Mouse (Mus musculus): Measurements from ENCODE around the gene B4galt3.
A peak's percentile ranks its signal among the peaks of the same experiment; 100 is the strongest.

Gene B4galt3

DNA sequence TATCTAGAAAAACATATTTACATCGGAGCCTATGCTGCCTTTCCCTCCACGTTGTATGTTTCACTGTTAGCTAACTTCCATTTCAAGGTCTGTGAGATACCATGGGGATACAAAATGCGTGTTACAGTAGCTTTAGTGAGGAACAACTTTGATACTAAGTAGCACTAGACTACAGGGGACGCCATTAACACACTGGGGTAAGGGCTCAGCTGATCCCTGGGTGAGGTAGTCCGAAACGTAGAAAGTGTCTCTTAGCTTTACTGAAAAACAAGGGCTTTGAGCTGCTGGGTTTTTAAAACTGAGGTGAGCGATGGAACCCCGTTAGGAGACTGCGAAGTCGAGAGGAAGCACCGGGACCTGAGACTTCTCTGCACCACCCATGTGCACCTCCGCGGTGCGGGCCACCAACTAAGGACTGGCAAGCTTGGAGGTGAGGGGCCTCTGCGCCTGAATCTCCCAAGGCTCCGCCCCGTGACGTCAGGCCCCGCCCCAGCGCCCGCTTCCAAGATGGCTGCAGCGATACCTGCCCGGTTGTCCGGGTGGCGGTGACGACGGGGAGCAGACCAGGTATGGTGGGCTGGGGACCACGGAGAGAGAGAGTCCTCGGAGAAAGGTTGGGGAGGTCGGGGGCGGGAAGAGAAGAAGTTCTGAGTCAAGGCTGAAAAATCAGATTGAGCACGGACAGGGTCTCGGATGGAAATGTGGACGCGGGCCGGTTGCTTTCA lies at the start of gene B4galt3:
Gene B4galt3, plus strand, starts transcription at position 481 of the 725 bp plus-strand sequence.
- DNase-seq, result peak; percentile 98

DNA sequence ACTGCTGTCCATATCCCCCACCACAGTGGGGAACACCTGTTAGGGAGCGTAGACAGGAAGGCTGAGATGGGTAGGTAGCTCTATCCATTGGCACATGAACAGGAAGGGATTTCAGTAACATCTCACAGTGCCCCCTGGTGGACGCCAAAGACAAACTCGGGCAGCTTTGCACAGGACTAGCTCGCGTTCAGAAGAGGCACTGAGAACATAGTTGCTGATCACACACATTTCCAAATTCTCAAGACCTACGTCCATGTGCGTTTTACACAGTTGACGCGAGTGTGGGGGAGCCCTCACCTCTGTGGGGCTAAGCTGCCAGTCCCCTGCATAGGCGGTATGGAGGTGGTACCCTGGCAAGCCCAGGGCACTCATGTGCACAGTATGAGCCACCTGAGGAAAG lies 49.3 kb upstream of the B4galt3 start:
- peak; percentile 81 for DNase-seq

DNA sequence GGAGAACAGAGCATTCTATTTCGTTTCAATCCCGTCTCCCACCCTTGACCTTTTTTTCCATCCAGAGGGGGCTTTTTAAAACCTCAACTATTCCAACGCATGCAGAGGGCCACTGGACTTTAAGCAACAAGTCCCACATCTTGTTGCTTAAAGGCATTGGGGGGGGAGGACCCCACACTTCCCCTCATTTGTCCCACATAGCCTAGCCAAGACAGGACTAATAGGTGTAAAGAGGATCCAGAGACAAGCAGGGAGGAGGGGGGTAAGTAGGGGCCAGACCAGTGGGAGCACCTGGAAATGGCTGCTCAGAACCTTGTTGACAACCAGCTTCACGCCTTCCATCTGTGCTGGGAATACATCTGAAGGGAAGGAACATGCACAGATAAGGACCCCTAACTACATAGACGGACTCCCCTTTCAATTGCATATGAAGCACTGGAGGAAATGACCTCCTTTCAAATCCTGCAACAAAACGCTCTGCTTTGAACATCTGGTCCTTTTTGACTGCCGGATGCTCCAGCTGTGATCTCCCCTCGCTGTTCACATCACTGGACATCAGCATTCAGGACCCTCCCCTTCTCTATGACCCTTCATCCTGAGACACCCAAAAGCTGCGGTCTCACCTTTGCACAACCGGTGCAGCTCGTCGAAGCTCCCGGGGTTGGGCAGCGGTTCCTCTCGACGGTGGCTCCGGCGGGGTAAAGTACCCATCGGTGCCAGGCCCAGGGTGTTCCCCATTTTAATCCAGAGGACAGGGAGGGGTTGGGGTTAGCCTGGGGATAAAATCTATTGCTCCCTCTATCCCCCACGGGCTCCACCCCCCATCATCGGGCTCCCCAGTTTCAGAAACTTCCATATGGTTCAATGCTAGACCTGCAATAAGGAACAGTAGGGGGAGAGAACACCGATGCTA lies 48.6 kb upstream of the B4galt3 start:
- DNase-seq, result peak; percentile 46

DNA sequence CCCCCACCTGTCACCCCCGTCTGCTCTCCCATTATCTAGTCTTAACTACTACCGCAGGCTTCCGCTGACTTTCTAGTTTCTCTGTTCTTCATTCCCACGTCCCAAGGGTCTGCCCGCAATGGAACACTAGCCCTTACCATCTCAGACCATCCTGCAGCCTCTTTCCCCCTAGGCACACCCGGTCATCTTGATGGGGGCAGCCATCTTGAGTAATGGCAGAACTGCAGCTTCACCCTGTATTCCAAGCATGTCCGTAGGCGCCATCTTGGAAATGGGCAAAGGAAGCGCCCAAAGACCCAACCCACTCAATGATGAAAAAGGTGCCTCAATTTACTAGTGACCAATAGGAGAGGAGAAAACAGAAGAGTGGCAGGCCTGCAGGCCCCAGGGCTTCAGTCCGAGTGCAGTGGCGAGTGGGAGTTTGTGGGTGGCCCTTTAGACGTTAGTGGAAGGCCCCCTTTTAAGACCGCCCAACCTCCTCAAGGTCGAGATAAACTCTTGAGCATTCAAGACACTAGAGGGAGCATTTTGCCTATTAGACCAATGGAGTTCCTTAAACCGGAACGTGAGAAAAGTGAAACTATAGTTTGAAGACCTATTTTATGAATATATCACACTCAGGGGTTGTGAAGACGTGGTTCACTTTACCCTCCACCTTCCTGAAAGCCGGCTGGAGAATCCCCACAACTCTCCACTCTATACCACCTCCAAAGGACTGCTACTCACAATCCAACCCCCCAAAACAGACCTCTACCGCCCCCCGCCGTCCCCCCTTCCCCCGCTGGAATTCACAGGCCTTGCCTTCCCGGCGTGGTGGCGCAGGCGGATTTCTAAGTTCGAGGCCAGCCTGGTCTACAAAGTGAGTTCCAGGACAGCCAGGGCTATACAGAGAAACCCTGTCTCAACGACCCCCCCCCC lies 47.6 kb upstream of the B4galt3 start, which contains the start of gene Tomm40l:
Gene Tomm40l, minus strand, starts transcription at position 277 of the 918 bp plus-strand sequence.
- peak; percentile 93 for DNase-seq

DNA sequence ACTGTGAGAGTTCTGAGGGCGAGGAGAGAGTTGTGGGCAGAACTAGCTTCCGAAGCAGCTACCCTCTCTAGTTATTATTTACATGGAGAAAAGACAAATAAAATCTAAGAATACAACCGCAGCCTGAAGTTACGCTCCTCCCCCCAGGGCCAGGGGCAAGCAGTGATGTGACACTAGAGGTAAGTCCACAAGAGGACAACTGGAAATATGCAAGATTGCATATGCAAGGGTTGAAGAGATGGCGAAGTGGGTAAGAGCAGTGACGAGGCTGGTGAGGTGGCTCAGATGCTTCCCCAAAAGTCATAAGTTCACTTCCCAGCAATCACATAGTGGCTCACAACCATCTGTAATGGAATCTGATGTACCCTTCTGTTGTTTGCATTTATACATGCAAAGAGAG lies 47.0 kb upstream of the B4galt3 start:
- DNase-seq, result no peak

DNA sequence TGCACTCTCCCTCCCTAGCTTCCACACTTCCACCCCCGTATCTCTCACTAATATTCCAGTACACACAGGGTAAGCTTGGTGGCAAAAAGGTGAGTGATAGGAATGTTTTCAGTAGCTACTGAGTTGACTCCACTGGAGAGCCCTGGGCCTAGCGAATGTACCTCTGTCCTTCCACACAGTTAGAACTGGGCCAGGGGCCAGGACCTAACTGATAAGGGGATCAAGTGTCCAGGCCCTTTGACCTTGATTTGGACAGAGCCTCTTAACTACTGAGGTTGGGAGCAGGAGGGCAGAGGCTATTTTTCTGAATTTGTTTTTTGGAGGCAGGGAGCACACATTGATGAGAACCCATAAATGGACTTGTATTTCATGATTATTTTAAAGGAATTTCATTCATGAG lies 46.3 kb upstream of the B4galt3 start:
- no peak for DNase-seq

DNA sequence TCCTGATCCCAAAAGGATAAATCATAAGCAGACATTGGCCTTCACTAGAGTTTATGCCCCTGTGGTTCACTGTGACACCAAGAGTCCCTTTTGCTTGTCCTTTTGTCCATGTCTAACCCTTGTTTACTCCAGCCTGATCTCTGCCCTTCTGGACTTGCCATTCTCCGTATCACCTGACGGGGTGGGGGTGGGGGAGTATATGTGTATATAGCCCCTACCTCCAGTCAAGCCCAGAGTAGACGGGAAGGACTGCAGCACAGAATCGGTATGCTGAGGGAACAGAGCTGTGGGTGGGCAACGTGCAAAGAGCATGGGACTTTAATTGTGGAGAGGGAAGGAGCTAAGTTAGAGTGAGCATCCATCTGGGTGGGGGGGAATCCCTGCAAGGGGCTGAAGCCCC lies 45.3 kb upstream of the B4galt3 start, which contains the start of gene Apoa2:
Gene Apoa2, plus strand, starts transcription at position 198 of the 400 bp plus-strand sequence.
- no peak for DNase-seq

DNA sequence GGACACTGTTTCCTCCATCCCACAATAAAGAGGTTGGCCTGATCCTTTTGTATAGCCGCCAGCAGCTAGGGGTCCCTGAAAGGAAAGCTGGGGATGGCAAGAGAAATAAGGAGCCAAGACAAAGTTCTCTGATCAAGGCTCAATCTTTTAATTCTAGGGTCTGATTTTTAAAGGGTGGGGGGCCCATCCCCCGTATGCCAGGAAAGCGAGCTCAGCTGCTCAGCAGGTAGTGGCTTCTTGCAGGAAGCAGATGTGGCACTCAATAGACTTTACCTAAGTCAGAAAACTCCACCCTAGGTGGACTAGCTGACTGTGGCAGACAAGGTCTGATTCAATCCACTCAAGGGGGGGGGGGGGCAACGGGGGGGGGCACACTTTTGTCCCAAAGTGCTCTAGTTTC lies 43.3 kb upstream of the B4galt3 start:
- DNase-seq, result no peak

DNA sequence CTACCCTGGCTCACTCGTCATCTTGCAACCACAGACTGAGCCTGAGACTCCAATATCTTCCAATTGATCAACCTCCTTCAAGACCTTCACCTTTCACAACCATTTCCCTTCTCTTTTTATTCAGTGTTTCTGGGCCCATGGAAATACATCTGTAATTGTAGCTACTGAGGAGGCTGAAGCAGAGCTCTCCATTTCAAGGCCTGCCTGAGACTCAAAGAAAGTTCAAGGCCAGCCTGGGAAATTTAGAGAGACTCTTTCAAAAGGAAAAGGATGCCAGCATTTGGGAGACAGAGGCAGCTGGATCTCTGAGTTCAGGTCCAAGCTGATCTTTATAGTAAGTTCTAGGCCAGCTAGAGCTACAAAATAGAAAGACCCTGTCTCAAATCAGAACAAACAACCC lies 42.2 kb upstream of the B4galt3 start:
- DNase-seq, result no peak

DNA sequence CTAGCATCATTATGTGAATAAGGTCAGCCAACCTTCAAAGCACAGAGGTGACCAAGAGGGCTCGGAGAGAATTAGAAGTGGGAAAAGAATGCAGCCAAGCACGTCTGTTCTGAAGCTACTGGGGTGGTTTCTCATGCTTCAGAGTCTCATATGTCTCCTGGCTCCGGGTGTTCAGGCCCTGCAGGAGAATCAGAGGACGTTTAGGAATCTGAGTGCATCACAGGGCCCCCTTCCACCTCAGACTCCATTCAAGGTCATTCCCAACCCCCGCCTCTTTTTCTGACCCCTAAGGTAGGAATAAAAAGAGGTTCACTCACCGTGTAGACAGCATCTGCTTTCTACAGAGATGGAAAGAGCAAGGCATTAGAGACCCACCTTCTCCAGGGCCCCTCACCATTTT lies 40.4 kb upstream of the B4galt3 start:
- no peak for DNase-seq

DNA sequence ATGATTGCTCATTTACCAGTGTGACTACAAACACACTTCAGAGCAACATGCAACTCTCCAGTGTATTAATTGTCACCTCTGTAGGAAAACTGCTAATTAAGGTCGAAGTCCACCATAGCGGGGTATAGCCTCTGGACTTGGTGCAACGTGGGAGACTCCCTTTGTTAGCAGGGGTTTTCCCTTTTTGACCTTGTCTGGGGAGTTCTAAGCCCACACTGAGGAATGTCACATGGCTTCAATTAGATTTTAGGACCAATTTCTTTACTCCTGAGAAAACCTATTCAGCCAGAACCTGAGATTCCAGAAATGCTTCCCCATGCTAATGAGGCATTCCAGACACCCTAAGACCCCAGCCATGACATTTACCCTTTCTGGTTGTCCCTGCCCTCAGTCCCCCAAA lies 39.9 kb upstream of the B4galt3 start:
- DNase-seq, result no peak

DNA sequence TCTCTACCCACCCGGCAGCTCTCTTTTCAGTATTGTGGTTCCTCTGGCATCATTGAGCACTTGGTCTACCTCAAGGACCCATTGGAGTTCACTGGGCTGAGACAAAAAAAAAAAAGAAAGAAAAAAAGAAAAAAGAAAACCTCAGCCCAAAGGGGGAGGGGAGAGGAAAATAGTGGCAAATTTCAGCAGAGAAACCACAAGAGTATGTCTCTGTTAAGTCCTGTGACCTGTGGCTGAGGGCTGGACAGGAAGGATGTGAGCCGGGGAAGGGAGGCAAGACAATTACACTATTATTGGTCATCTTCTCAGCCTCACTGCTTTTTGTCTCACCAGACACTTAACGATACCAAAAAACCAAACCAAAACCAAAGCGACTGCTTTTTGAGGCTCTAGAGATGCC lies 38.3 kb upstream of the B4galt3 start:
- DNase-seq, result no peak

DNA sequence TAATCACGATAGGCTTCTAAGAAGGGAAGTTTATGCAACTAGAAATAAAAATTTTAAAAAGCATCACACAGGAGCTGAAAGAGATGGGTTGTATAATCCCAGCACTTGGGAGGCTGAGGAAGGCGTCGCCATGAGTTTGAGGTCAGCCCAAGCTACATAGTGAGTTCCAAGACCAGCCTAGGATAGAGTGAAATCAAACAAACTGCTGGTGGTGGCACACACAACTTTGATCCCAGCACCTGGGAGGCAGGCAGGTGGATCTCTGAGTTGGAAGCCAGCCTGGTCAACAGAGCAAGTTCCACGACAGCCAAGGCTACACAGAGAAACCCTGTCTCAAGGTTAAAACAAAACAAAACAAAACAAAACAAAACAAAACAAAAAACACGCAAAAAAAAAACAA lies 37.8 kb upstream of the B4galt3 start:
- DNase-seq, result no peak

DNA sequence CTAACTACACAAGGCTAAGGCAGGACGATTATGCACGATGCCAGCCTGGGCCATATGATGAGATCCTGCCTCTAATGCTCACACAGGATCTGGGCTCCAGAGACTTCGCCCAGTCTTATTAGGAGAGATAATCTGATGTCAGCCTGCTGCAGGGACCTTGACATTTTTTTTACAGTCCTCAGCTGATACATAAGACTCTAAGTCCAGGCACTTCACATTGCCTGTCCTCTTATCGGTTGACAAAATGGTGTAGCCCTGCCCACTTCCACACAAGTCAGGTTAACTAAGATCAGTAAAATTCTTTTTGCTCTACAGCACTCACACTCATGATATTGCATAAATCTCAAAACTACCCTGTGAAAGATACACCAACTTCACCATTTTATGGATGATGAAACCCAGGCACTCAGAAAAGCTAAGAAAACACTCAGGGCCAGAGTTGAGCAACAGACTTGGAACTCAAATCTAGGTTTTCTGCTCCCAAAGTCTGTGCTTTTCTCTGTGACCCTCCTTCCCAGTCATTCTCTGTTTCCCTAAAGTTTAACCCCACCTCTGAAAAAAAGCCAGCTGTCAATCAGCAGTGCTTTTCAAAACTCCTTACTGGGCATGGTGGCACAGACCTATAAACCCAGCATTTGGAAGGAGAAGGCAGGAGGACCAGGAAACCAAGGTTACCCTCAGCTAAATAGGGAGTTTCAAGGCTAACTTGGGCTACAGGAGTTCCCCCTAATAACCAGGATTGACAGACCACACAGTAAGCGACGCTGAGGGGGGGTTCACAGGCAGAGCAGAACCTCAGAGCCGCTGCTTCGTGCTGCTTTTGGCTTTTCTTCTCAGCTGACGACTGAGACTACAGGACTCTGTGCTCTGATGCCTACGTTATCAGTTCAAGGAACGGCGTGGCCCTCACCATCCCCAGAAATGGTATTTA lies 37.1 kb upstream of the B4galt3 start:
- no peak for DNase-seq

DNA sequence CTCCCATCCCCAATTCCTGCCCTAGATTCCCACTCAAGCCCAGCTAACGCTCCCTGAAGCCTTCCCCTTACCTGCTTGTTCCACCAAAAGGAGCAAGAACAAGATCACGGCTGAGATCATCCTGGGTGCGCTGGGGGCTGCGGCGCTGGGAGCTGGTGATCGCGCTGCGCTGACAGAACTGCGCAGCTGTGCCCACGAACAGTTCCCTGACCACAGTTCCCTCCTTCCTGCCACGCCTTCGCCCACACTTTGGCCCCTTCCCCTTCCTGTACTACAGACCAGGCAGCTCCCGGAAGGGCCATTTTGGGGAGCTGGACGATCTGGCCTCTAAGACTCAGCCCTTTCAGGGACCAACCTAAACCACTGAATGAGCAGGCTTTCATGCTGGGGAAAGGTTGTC lies 36.0 kb upstream of the B4galt3 start, which contains the start of gene Fcer1g:
Gene Fcer1g, minus strand, starts transcription at position 240 of the 400 bp plus-strand sequence.
- no peak for DNase-seq

DNA sequence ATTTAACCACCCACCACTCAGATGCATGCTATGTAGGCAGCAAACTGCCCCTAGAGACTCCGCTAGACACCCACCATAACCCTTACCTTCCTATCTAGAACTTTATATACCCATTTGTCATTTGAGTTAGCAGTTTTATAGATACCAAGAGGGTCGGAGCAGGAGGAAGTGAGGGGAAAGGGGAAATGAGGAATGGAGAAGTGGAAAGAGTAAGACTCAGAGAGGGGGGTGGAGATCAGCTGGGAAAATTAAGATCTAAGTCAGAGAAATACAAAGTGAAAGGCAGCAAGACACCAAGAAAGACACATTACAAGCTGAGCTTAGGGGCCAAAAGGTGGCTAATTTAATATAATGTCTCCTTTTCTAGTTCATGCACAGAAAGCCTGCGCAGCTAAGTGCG lies 35.6 kb upstream of the B4galt3 start:
- no peak for DNase-seq

DNA sequence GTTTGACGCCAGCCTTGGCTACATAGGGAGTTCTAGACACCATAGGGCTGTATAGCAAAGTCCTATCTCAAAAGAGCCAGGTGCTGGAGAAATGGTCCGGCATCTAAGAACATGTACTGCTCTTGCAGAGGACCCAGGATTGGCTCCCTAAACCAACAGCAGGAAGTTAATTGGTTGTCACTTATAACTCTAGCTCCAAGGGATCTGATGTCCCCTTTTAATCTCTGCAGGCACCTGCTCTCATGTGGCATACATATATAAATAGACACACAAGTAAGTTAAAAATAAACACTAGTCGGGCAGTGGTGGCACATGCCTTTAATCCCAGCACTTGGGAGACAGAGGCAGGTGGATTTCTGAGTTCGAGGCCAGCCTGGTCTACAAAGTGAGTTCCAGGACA lies 34.3 kb upstream of the B4galt3 start:
- DNase-seq, result no peak

DNA sequence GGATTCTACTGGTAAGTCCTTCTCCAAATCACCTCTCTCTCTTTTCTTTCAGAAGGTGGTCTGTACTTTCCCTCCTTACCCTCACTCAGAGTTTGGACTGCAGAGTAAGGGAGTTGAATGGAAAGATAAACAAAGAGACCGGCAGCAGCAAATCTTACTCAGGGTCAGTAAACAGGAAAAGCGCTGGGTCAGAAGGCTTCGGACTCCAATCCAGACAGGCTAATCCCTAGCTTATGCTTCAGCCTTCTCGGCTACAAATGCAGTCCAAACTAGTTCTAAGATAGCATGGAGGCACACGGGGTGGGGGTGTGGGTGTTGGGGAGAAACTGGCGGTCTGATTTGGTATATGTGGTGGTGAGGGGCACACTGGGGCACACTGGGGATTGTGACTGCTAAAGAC lies 32.7 kb upstream of the B4galt3 start:
- no peak for DNase-seq

DNA sequence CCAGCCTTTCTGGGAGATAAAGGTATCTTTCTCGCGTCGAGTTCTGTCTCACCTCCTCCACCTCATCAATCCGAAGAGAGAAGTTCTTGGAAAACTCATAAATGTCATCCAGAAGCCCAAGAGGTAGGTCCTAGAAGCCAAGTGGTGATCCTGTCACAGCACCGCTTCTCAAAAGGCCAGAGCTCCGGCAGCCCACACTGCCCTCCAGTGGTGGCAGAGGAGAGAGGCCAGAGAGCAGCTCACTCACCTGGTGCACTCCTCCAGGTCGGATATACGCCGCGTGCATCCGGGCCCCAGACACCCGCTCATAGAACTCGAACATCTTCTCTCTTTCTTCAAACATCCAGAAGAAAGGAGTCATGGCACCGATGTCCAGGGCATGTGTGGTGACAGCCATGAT lies 31.7 kb upstream of the B4galt3 start:
- no peak for DNase-seq

DNA sequence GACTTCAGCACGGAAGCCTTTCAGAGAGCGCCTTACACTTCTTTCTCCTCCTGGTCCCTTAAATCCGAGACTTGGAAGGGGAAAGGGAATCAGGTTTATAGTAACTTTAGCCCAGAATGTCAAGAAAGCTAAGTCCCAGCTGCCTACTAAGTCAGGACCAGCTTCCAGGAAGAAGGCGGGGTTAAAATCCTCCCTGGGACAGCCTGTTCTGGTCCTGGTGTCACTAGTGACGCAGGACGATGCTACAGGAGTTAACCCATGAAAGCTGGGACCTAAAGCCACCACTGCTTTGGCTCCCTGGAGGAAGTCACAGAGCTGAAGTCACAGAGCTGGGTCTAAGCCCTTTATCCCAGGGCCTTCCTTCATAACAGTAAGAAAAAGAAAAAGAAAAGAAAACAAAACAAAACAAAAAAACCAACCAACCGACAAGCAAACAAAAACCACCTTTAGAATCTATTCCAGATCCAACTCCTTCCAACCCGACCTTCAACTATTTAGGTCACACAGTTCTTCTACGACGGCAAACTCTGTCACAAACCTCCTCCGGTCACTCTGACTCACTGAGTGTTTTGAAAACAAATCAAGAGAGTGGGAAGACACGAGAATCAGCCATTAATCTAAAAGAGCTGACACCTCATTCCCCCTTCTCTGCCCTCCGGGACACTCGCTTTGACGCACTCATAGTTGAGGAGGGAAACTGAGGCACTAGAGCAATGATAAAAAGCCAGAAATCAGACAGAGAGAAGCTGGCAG lies 30.0 kb upstream of the B4galt3 start:
- no peak for DNase-seq

DNA sequence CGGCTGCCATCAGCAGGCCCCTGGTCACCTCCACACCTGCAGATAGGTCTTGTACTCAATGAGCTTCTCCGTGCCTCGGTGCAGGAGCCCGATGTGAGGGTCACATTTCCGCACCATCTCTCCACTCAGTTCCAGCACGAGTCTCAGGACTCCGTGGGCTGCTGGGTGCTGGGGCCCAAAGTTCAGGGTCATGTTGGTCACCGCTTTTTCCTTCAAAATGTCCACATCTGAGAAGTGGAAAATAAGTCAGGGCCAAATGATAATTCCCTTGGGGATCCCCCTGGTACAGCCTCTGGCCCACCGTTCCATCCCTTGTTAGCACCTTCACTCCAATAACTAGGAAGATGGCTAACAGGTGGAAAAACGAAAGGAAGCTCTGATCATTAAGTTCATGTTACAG lies 29.2 kb upstream of the B4galt3 start:
- no peak for DNase-seq

Data from cerebellum, adult 11 months (tissue).